Mouse (Mus musculus): ENCODE results near the gene Idh1.

DNA sequence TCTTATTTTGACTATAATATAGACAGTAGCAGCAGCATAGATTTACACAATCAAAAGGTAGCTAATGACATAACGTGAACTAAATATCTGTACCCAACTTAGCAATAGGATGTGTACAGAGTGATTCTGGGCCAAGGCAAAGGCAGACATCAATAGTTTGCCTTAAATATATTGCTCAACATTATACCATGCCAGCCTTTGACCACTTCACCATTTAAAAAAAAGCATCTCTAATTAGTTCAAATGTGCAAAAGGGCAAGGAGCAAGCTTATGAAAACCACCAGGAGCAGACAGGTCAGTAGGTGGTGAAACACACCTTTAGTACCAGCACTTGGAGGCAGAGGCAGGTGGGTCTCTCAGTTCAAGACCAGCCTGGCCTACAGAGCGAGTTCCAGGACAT is 12.6 kb downstream of the Idh1 start:
- no peak for TF ChIP-seq GATA1 (IDR thresholded peaks at IDR 0.05; ENCODE audit: borderline replicate concordance, low read length)
- no peak for TF ChIP-seq FLI1 (IDR thresholded peaks at IDR 0.05; ENCODE audit: low read length)
